Mouse (Mus musculus) lung, embryonic 16.5 days (tissue): ENCODE data around the gene Traf2. TPM values are rescaled to one million over a fixed set of nuclear protein-coding genes. Genes with fewer than 3 reads are reported as not detected.

Experiments used
- ATAC-seq: fragments of 200-750 bp; cut with Nextera tagmentation; 2 replicates; pipeline ENCODE4 v1.8.0; 2017; ENCODE audit warnings: low read depth, mild to moderate bottlenecking, moderate library complexity
- H3K27ac ChIP-seq: fragments of 300-500 bp; sonication (generic); 2 replicates; pipeline ENCODE4 v1.5.1; 2014; ENCODE audit warnings: mild to moderate bottlenecking, control low read depth, low read length
- H3K27me3 ChIP-seq: fragments of 300-500 bp; sonication (generic); 2 replicates; pipeline ENCODE4 v1.6.1; 2014; ENCODE audit warnings: low read depth, low read length, mixed read lengths; ENCODE audit not compliant: control insufficient read depth, insufficient read depth
- H3K36me3 ChIP-seq: fragments of 300-500 bp; sonication (generic); 2 replicates; pipeline ENCODE4 v1.6.1; 2014; ENCODE audit warnings: low read length; ENCODE audit not compliant: control insufficient read depth, insufficient read depth
- H3K4me1 ChIP-seq: fragments of 300-500 bp; sonication (generic); replicated peaks from 2 replicates; pipeline ENCODE4 v1.6.1; 2014; ENCODE audit warnings: low read length, mixed read lengths; ENCODE audit not compliant: control insufficient read depth, insufficient read depth
- H3K4me2 ChIP-seq: fragments of 300-500 bp; sonication (generic); 2 replicates; pipeline ENCODE4 v1.6.1; 2014; ENCODE audit warnings: low read depth, low read length, control low read depth
- H3K4me3 ChIP-seq: fragments of 300-500 bp; sonication (generic); 2 replicates; pipeline ENCODE4 v1.5.1; 2014; ENCODE audit warnings: mild to moderate bottlenecking, low read length, control low read depth
- H3K9ac ChIP-seq: fragments of 300-500 bp; sonication (generic); 2 replicates; pipeline ENCODE4 v1.6.1; 2014; ENCODE audit warnings: low read length, control low read depth
- H3K9me3 ChIP-seq: fragments of 300-500 bp; sonication (generic); 2 replicates; pipeline ENCODE4 v1.6.1; 2016; ENCODE audit warnings: low read length; ENCODE audit not compliant: control insufficient read depth
- WGBS: fragments of 180-500 bp; shearing (Covaris S2); extraction: QIAGEN DNeasy Blood & Tissue Kit; methylation state at CpG from one replicate; pipeline ENCODE4 v1.1.7; 2014; 5-methylcytosine and 5-hydroxymethylcytosine counted together
- polyA plus RNA-seq: library from polyadenylated mRNA; unstranded; fragments of >200 nt; fragmentation: Nextera tagmentation; extraction: Ambion mirVana; gene quantifications from 2 replicates; pipeline ENCODE4 v1.2.1, GENCODE M21; 2015

The Traf2 gene
- polyA plus RNA-seq, 1 experiment from 2014 or later, result 38.2 TPM

- ATAC-seq, result no peak
- WGBS, result 88% methylated on average over 2 of the region's 2 CpGs
- Histone ChIP-seq H3K36me3 (peaks cover 25% of the 10 kb centered on the region), H3K9ac (no peak overlapping the region), H3K4me3 (no peak overlapping the region), H3K27me3 (no peaks in the 10 kb centered on the region), H3K27ac (no peak overlapping the region), H3K9me3 (no peaks in the 10 kb centered on the region), H3K4me1 (no peaks in the 10 kb centered on the region), H3K4me2 (no peak overlapping the region)
Observed at GRCm38 (mm10) chr2:25534866-25535182, 11.9 kb downstream of the Traf2 start.

- no peak for ATAC-seq
- Histone ChIP-seq H3K4me3 (no peak overlapping the region), H3K9ac (no peak overlapping the region), H3K4me1 (no peaks in the 10 kb centered on the region), H3K27me3 (no peaks in the 10 kb centered on the region), H3K36me3 (peaks cover 30% of the 10 kb centered on the region), H3K9me3 (no peaks in the 10 kb centered on the region), H3K4me2 (no peak overlapping the region), H3K27ac (no peak overlapping the region)
- 81% methylated on average over 3 of the region's 3 CpGs for WGBS
Observed at GRCm38 (mm10) chr2:25534178-25534865, 12.4 kb downstream of the Traf2 start.

GRCm38 (mm10) chr2:25533707-25534106 lies 13.0 kb downstream of the Traf2 start:
- WGBS, result 97% methylated on average over 2 of the region's 2 CpGs

GRCm38 (mm10) chr2:25526510-25527302 lies 20.0 kb downstream of the Traf2 start:
- H3K9ac ChIP-seq, result no peak overlapping the region
- no peak overlapping the region for H3K4me2 ChIP-seq
- no peak overlapping the region for H3K4me3 ChIP-seq
- no peaks in the 10 kb centered on the region for H3K9me3 ChIP-seq
- WGBS, result 81% methylated on average over 9 of the region's 9 CpGs
- H3K4me1 ChIP-seq, result no peaks in the 10 kb centered on the region
- H3K27ac ChIP-seq, result no peak overlapping the region
- no peak for ATAC-seq
- H3K27me3 ChIP-seq, result no peaks in the 10 kb centered on the region
- H3K36me3 ChIP-seq, result peaks cover 69% of the 10 kb centered on the region

More at GRCm38 (mm10) chr2:25533707-25534106, 13.0 kb downstream of the Traf2 start:
- Histone ChIP-seq H3K4me1 (no peaks in the 10 kb centered on the region), H3K4me3 (no peak overlapping the region), H3K9ac (no peak overlapping the region), H3K4me2 (no peak overlapping the region), H3K9me3 (no peaks in the 10 kb centered on the region), H3K27ac (no peak overlapping the region), H3K27me3 (no peaks in the 10 kb centered on the region), H3K36me3 (peaks cover 36% of the 10 kb centered on the region)
- ATAC-seq, result no peak

- no peaks in the 10 kb centered on the region for H3K27me3 ChIP-seq
- WGBS, result 62% methylated on average over 3 of the region's 3 CpGs
Observed at GRCm38 (mm10) chr2:25509912-25510311, 36.8 kb downstream of the Traf2 start.

GRCm38 (mm10) chr2:25506964-25507363 lies 39.8 kb downstream of the Traf2 start:
- ATAC-seq, result peak; percentile 59; the same call in 1 of the 2 replicates

More at GRCm38 (mm10) chr2:25509912-25510311, 36.8 kb downstream of the Traf2 start:
- Histone ChIP-seq H3K4me1 (no peaks in the 10 kb centered on the region), H3K4me3 (no peak overlapping the region), H3K27ac (no peak overlapping the region), H3K36me3 (peaks cover 2% of the 10 kb centered on the region; the same call in 1 of the 2 replicates), H3K4me2 (no peak overlapping the region), H3K9me3 (no peaks in the 10 kb centered on the region), H3K9ac (no peak overlapping the region)
- ATAC-seq, result no peak

GRCm38 (mm10) chr2:25505860-25506259 lies 40.9 kb downstream of the Traf2 start:
- 90% methylated on average over 4 of the region's 4 CpGs for WGBS
- Histone ChIP-seq H3K4me3 (no peak overlapping the region), H3K9ac (no peak overlapping the region), H3K4me2 (no peak overlapping the region), H3K27ac (no peak overlapping the region), H3K9me3 (no peaks in the 10 kb centered on the region), H3K36me3 (peaks cover 16% of the 10 kb centered on the region), H3K4me1 (peaks cover 8% of the 10 kb centered on the region), H3K27me3 (no peaks in the 10 kb centered on the region)
- ATAC-seq, result no peak

More at GRCm38 (mm10) chr2:25506964-25507363, 39.8 kb downstream of the Traf2 start:
- no peak overlapping the region for H3K4me3 ChIP-seq
- H3K9ac ChIP-seq, result no peak overlapping the region
- no peaks in the 10 kb centered on the region for H3K27me3 ChIP-seq
- peaks cover 16% of the 10 kb centered on the region for H3K36me3 ChIP-seq
- 23% methylated on average over 5 of the region's 5 CpGs for WGBS
- no peak overlapping the region for H3K4me2 ChIP-seq
- no peak overlapping the region for H3K27ac ChIP-seq
- H3K4me1 ChIP-seq, result peaks cover under 1% of the 10 kb centered on the region; the same call in 1 of the 2 replicates
- H3K9me3 ChIP-seq, result no peaks in the 10 kb centered on the region

- WGBS, result 91% methylated on average over 1 of the region's 1 CpGs
- Histone ChIP-seq H3K9ac (no peak overlapping the region), H3K9me3 (no peaks in the 10 kb centered on the region), H3K27me3 (no peaks in the 10 kb centered on the region), H3K4me3 (no peak overlapping the region), H3K4me1 (peaks cover 11% of the 10 kb centered on the region), H3K4me2 (no peak overlapping the region), H3K36me3 (peaks cover 16% of the 10 kb centered on the region), H3K27ac (no peak overlapping the region)
- ATAC-seq, result no peak
Observed at GRCm38 (mm10) chr2:25505000-25505399, 41.7 kb downstream of the Traf2 start.

GRCm38 (mm10) chr2:25504538-25504937 lies 42.2 kb downstream of the Traf2 start:
- Histone ChIP-seq H3K9ac (no peak overlapping the region), H3K9me3 (no peaks in the 10 kb centered on the region), H3K36me3 (peaks cover 16% of the 10 kb centered on the region), H3K4me2 (no peak overlapping the region), H3K4me3 (no peak overlapping the region), H3K4me1 (peaks cover 11% of the 10 kb centered on the region), H3K27ac (no peak overlapping the region), H3K27me3 (no peaks in the 10 kb centered on the region)
- 89% methylated on average over 19 of the region's 19 CpGs for WGBS
- ATAC-seq, result no peak
